Comparison of ENCODE assay signal across 9 mouse cellular contexts in genomic region chr1:162276011-162276410, GRCm38 (mm10).
DNase-seq lines count a peak whose midpoint lies in the region; ATAC-seq and TF ChIP-seq lines count a peak whose summit lies in the region.
"Had no signal": no experiment of that assay in that cellular context is flagged by ENCODE, and none has a peak within 500 bp of the region (broad histone marks: within the 10 kb centered on the region; RNA-seq: fewer than 3 reads in every experiment).

No protein-coding gene starts in this region.

- DNase-seq in hindbrain, postnatal 0 days (ENCODE audit: low spot score): peak; percentile 50
- no peak for DNase-seq in CH12.LX (ENCODE audit: extremely low read depth)
- peak; percentile 64 to 71 for DNase-seq in kidney, postnatal 4 days
- DNase-seq in natural killer cell, adult 2 months (ENCODE audit: low spot score in 2 of 2): no peak
- no peak for DNase-seq in frontal cortex, adult 2 months (ENCODE audit: extremely low spot score in 1 of 2, low spot score in 1 of 2)
- DNase-seq in left cerebral cortex, postnatal 14 days (ENCODE audit: low spot score in 2 of 2): no peak

- TF ChIP-seq RAD21 in CH12.LX (IDR thresholded peaks at IDR 0.05; ENCODE audit: low read depth, low read length): peak; percentile 72

- in situ Hi-C loops in CH12.LX (cut with MboI; ENCODE audit: low pct_ligation_motif_present, low pct_unique_long_range_greater_than_20kb, low sequenced_read_pairs): no loop called here

- H3K36me3 ChIP-seq in hindbrain, postnatal 0 days (ENCODE audit: insufficient read depth, low read length): no peaks in the 10 kb centered on the region
- 0 out of 2 replicates have a peak, but pooled peaks cover 3% of the 10 kb centered on the region for H3K36me3 ChIP-seq in hindbrain, embryonic 13.5 days
- H3K36me3 ChIP-seq in CH12.LX (replicated peaks in 1 of 2; ENCODE audit: control insufficient read depth in 1 of 2, insufficient read depth in 1 of 2, low read length in 1 of 2): no peaks in the 10 kb centered on the region
- H3K36me3 ChIP-seq: liver, embryonic 15.5 days had no signal

- dilution Hi-C loops in CH12.LX (cut with MboI; ENCODE audit: extremely low pct_ligation_motif_present, extremely low pct_unique_long_range_greater_than_20kb, low sequenced_read_pairs): no loop called here

- no peak overlapping the region for H3K9ac ChIP-seq in hindbrain, postnatal 0 days (replicated peaks; ENCODE audit: low read length)
- no peak overlapping the region for H3K9ac ChIP-seq in hindbrain, embryonic 13.5 days
- no peak overlapping the region for H3K9ac ChIP-seq in CH12.LX (ENCODE audit: insufficient read depth, low read depth)
- H3K9ac ChIP-seq: liver, embryonic 15.5 days had no signal

- H3K4me1 ChIP-seq in hindbrain, postnatal 0 days (ENCODE audit: insufficient read depth, low read length): no peaks in the 10 kb centered on the region
- no peaks in the 10 kb centered on the region for H3K4me1 ChIP-seq in hindbrain, embryonic 13.5 days (replicated peaks)
- H3K4me1 ChIP-seq in CH12.LX (ENCODE audit: control insufficient read depth in 1 of 2, insufficient read depth in 2 of 2): peaks cover 0 to 9% of the 10 kb centered on the region in 2 experiments; a peak in 1 of 4 replicates
- H3K4me1 ChIP-seq in bone marrow macrophage, adult 2 months (ENCODE audit: control insufficient read depth, insufficient read depth, low read length): no peaks in the 10 kb centered on the region
- H3K4me1 ChIP-seq: liver, embryonic 15.5 days had no signal

- peak; percentile 72 for TF ChIP-seq CTCF in hindbrain, postnatal 0 days (IDR thresholded peaks at IDR 0.05; ENCODE audit: low read depth)
- peak in 1 of 2 experiments; percentile 70; a peak in 2 of 4 replicates for TF ChIP-seq CTCF in CH12.LX (conservative IDR thresholded peaks at IDR 0.05 in 1 of 2, IDR thresholded peaks at IDR 0.05 in 1 of 2; ENCODE audit: low read depth in 2 of 2, low read length in 2 of 2)
- peak; percentile 25; the same call in 1 of the 2 replicates for TF ChIP-seq CTCF in bone marrow macrophage, adult 2 months (IDR thresholded peaks at IDR 0.05; ENCODE audit: low read depth, low read length)

- H3K4me3 ChIP-seq in hindbrain, postnatal 0 days (ENCODE audit: low read length): no peak overlapping the region
- H3K4me3 ChIP-seq in hindbrain, embryonic 13.5 days: no peak overlapping the region
- no peak overlapping the region for H3K4me3 ChIP-seq in CH12.LX (replicated peaks in 1 of 3; ENCODE audit: low read depth in 2 of 3, low read length in 2 of 3, poor library complexity in 1 of 3)
- H3K4me3 ChIP-seq in bone marrow macrophage, adult 2 months (ENCODE audit: insufficient read depth, low read length): no peak overlapping the region
- H3K4me3 ChIP-seq: liver, embryonic 15.5 days had no signal

- no peak for TF ChIP-seq EP300 in CH12.LX (IDR thresholded peaks at IDR 0.05; ENCODE audit: low read length)

- 91% methylated on average over 1 of the region's 1 CpGs for WGBS in hindbrain, postnatal 0 days
- WGBS in hindbrain, embryonic 13.5 days: 93% methylated on average over 1 of the region's 1 CpGs

- no peak for ATAC-seq in hindbrain, postnatal 0 days
- ATAC-seq in hindbrain, embryonic 13.5 days (ENCODE audit: low FRiP score): no peak

- no peak overlapping the region for H3K27ac ChIP-seq in hindbrain, postnatal 0 days
- H3K27ac ChIP-seq in hindbrain, embryonic 13.5 days: no peak overlapping the region
- no peak overlapping the region for H3K27ac ChIP-seq in CH12.LX (ENCODE audit: insufficient read depth, low read depth)
- H3K27ac ChIP-seq in bone marrow macrophage, adult 2 months (ENCODE audit: insufficient read depth, low read depth, low read length): no peak overlapping the region
- H3K27ac ChIP-seq: liver, embryonic 15.5 days had no signal

- TF ChIP-seq POLR2A in CH12.LX (IDR thresholded peaks at IDR 0.05; ENCODE audit: low read depth, low read length): no peak
- no peak for TF ChIP-seq POLR2A in bone marrow macrophage, adult 2 months (IDR thresholded peaks at IDR 0.05; ENCODE audit: borderline replicate concordance, low read depth, low read length)

- intact Hi-C loops in left cerebral cortex, postnatal 14 days (cut with DNase I): no loop called here

- H3K27me3 ChIP-seq in hindbrain, postnatal 0 days (ENCODE audit: insufficient read depth, low read length): no peaks in the 10 kb centered on the region
- H3K27me3 ChIP-seq in hindbrain, embryonic 13.5 days: no peaks in the 10 kb centered on the region
- H3K27me3 ChIP-seq in CH12.LX (replicated peaks): no peaks in the 10 kb centered on the region
- H3K27me3 ChIP-seq: liver, embryonic 15.5 days had no signal

- H3K9me3 ChIP-seq in hindbrain, postnatal 0 days (ENCODE audit: low read length): no peaks in the 10 kb centered on the region
- H3K9me3 ChIP-seq in hindbrain, embryonic 13.5 days: no peaks in the 10 kb centered on the region
- H3K9me3 ChIP-seq in CH12.LX (replicated peaks; ENCODE audit: low read length): no peaks in the 10 kb centered on the region
- H3K9me3 ChIP-seq: liver, embryonic 15.5 days had no signal

- H3K79me2 ChIP-seq in CH12.LX (replicated peaks; ENCODE audit: control insufficient read depth, extremely low read depth, insufficient read depth, poor library complexity, severe bottlenecking): no peaks in the 10 kb centered on the region

- H3K4me2 ChIP-seq in hindbrain, postnatal 0 days (ENCODE audit: low read depth, low read length): no peak overlapping the region
- H3K4me2 ChIP-seq in hindbrain, embryonic 13.5 days: no peak overlapping the region
- no peak overlapping the region for H3K4me2 ChIP-seq in CH12.LX (ENCODE audit: insufficient read depth, low read depth, poor library complexity, severe bottlenecking)
- H3K4me2 ChIP-seq: liver, embryonic 15.5 days had no signal

TF ChIP-seq in CH12.LX, 34 proteins besides CTCF, POLR2A, EP300 and RAD21:
- TF ChIP-seq ZC3H11A (IDR thresholded peaks at IDR 0.05; ENCODE audit: low read depth, low read length): peak; percentile 74
- TF ChIP-seq MAZ (IDR thresholded peaks at IDR 0.05; ENCODE audit: low read depth, low read length): no peak
- peak; percentile 88 for TF ChIP-seq SMC3 (IDR thresholded peaks at IDR 0.05; ENCODE audit: low read depth, low read length)
- TF ChIP-seq ZMIZ1 (IDR thresholded peaks at IDR 0.05; ENCODE audit: low read depth, low read length): no peak

Comparison
In these comparisons a context has a peak if more than half of its experiments do, and no peak if none do; other contexts are left out.
1. DNase-seq: peak in hindbrain, postnatal 0 days (single experiment) and kidney, postnatal 4 days (2 of 2); none in CH12.LX (single experiment), natural killer cell, adult 2 months (0 of 2), frontal cortex, adult 2 months (0 of 2) and left cerebral cortex, postnatal 14 days (0 of 2).